Mouse (Mus musculus): ENCODE data around the gene Zfp207.

Gene Zfp207

GRCm38 (mm10) chr11:80383019-80383625 lies at the start of gene Zfp207:
Zfp207 (plus strand) TSS chr11:80383279.
- in situ Hi-C loops (cut with MboI, MseI) = loop anchor here (25.0 kb wide), 1 partner anchor 371 kb away; no protein-coding TSS in a partner anchor

- in situ Hi-C loops (cut with MboI, MseI) = no loop called here
Measured at GRCm38 (mm10) chr11:80335609-80336350, 47.3 kb upstream of the Zfp207 start.

GRCm38 (mm10) chr11:80336351-80336730 lies 46.7 kb upstream of the Zfp207 start:
- in situ Hi-C loops (cut with MboI, MseI) = no loop called here

- in situ Hi-C loops (cut with MboI, MseI) = loop anchor here (5.0 kb wide), 1 partner anchor 40 kb away; the partner anchor contains the start of gene Rhbdl3
Measured at GRCm38 (mm10) chr11:80342482-80342881, 40.6 kb upstream of the Zfp207 start.

- in situ Hi-C loops (cut with MboI, MseI) = no loop called here
Measured at GRCm38 (mm10) chr11:80351832-80352430, 31.1 kb upstream of the Zfp207 start.

GRCm38 (mm10) chr11:80354832-80355231 lies 28.2 kb upstream of the Zfp207 start:
- in situ Hi-C loops (cut with MboI, MseI) = no loop called here

GRCm38 (mm10) chr11:80368949-80369348 lies 14.1 kb upstream of the Zfp207 start:
- in situ Hi-C loops (cut with MboI, MseI) = no loop called here

GRCm38 (mm10) chr11:80376651-80377050 lies 6.4 kb upstream of the Zfp207 start:
- in situ Hi-C loops (cut with MboI, MseI) = loop anchor here (25.0 kb wide), 1 partner anchor 364 kb away; no protein-coding TSS in a partner anchor

GRCm38 (mm10) chr11:80377712-80378451 lies 5.2 kb upstream of the Zfp207 start, which contains the start of gene 5730455P16Rik:
5730455P16Rik (minus strand) TSS chr11:80378034.
- in situ Hi-C loops (cut with MboI, MseI) = loop anchor here (25.0 kb wide), 1 partner anchor 366 kb away; no protein-coding TSS in a partner anchor

GRCm38 (mm10) chr11:80378452-80379068 lies 4.5 kb upstream of the Zfp207 start:
- in situ Hi-C loops (cut with MboI, MseI) = loop anchor here (25.0 kb wide), 1 partner anchor 366 kb away; no protein-coding TSS in a partner anchor

GRCm38 (mm10) chr11:80379184-80379583 lies 3.9 kb upstream of the Zfp207 start:
- in situ Hi-C loops (cut with MboI, MseI) = loop anchor here (25.0 kb wide), 1 partner anchor 367 kb away; no protein-coding TSS in a partner anchor

GRCm38 (mm10) chr11:80382626-80383018 lies 457 bp upstream of the Zfp207 start:
- in situ Hi-C loops (cut with MboI, MseI) = loop anchor here (25.0 kb wide), 1 partner anchor 370 kb away; no protein-coding TSS in a partner anchor

- in situ Hi-C loops (cut with MboI, MseI) = loop anchor here (25.0 kb wide), 1 partner anchor 371 kb away; no protein-coding TSS in a partner anchor
Measured at GRCm38 (mm10) chr11:80383626-80384046, 557 bp downstream of the Zfp207 start.

- in situ Hi-C loops (cut with MboI, MseI) = loop anchor here (25.0 kb wide), 1 partner anchor 372 kb away; no protein-coding TSS in a partner anchor
Measured at GRCm38 (mm10) chr11:80384461-80384860, 1.4 kb downstream of the Zfp207 start.

- in situ Hi-C loops (cut with MboI, MseI) = loop anchor here (25.0 kb wide), 1 partner anchor 373 kb away; no protein-coding TSS in a partner anchor
Measured at GRCm38 (mm10) chr11:80385055-80385454, 2.0 kb downstream of the Zfp207 start.

GRCm38 (mm10) chr11:80386790-80387189 lies 3.7 kb downstream of the Zfp207 start:
- in situ Hi-C loops (cut with MboI, MseI) = loop anchor here (25.0 kb wide), 1 partner anchor 374 kb away; no protein-coding TSS in a partner anchor

- in situ Hi-C loops (cut with MboI, MseI) = loop anchor here (10.0 to 25.0 kb wide), 2 partner anchors 75 to 378 kb away; no protein-coding TSS in a partner anchor
Measured at GRCm38 (mm10) chr11:80389885-80390284, 6.8 kb downstream of the Zfp207 start.

GRCm38 (mm10) chr11:80391407-80392120 lies 8.5 kb downstream of the Zfp207 start:
- in situ Hi-C loops (cut with MboI, MseI) = loop anchor here (10.0 to 25.0 kb wide), 2 partner anchors 73 to 379 kb away; no protein-coding TSS in a partner anchor

GRCm38 (mm10) chr11:80395930-80396329 lies 12.9 kb downstream of the Zfp207 start:
- in situ Hi-C loops (cut with MboI, MseI) = loop anchor here (10.0 to 25.0 kb wide), 2 partner anchors 69 to 384 kb away; no protein-coding TSS in a partner anchor

- in situ Hi-C loops (cut with MboI, MseI) = loop anchor here (10.0 to 25.0 kb wide), 2 partner anchors 68 to 384 kb away; no protein-coding TSS in a partner anchor
Measured at GRCm38 (mm10) chr11:80396617-80397016, 13.5 kb downstream of the Zfp207 start.

Data from T-helper 2 cell (primary cell).